Mouse (Mus musculus) layer of hippocampus, postnatal 36 days (tissue): ENCODE measurements at regions not wholly inside any gene's neighbourhood (a gene's known extent, or its start where the extent isn't known, plus 50 kb on each side); places are given as distances from the start of the nearest gene placed in this dataset.

Experiments
- DNase-seq, 2 experiments: peaks; one replicate each; pipeline ENCODE4 v3.0.0; 2022

GRCm38 (mm10) chr17:47174748-47175215 is 164.4 kb upstream of the Ubr2 start:
- DNase-seq: peak; percentile 35 to 60

- no peak for DNase-seq
Observed at GRCm38 (mm10) chr17:47171801-47172200, 161.4 kb upstream of the Ubr2 start.

GRCm38 (mm10) chr17:47170978-47171593 is 160.7 kb upstream of the Ubr2 start:
- DNase-seq: no peak

- no peak for DNase-seq
Observed at GRCm38 (mm10) chr17:47168105-47168504, 157.7 kb upstream of the Ubr2 start.

GRCm38 (mm10) chr17:47163677-47164340 is 153.5 kb upstream of the Ubr2 start:
- DNase-seq: no peak

- DNase-seq: no peak
Observed at GRCm38 (mm10) chr17:47162459-47162858, 152.1 kb upstream of the Ubr2 start.

GRCm38 (mm10) chr17:47156237-47156636 is 145.9 kb upstream of the Ubr2 start:
- no peak for DNase-seq

GRCm38 (mm10) chr17:47151557-47152278 is 141.4 kb upstream of the Ubr2 start:
- DNase-seq: no peak

- no peak for DNase-seq
Observed at GRCm38 (mm10) chr17:47151193-47151556, 140.8 kb upstream of the Ubr2 start.

GRCm38 (mm10) chr17:47150636-47151035 is 140.3 kb upstream of the Ubr2 start:
- DNase-seq: no peak

GRCm38 (mm10) chr17:47149662-47150061 is 139.3 kb upstream of the Ubr2 start:
- no peak for DNase-seq

- DNase-seq: no peak
Observed at GRCm38 (mm10) chr17:47149158-47149557, 138.8 kb upstream of the Ubr2 start.

GRCm38 (mm10) chr17:47146640-47147039 is 136.3 kb upstream of the Ubr2 start:
- DNase-seq: no peak

- DNase-seq: no peak
Observed at GRCm38 (mm10) chr17:47145590-47145989, 135.2 kb upstream of the Ubr2 start.

GRCm38 (mm10) chr17:47144996-47145395 is 134.6 kb upstream of the Ubr2 start:
- no peak for DNase-seq

GRCm38 (mm10) chr17:47144460-47144859 is 134.1 kb upstream of the Ubr2 start:
- no peak for DNase-seq

GRCm38 (mm10) chr17:47143898-47144297 is 133.5 kb upstream of the Ubr2 start:
- DNase-seq: no peak

- no peak for DNase-seq
Observed at GRCm38 (mm10) chr17:47142885-47143284, 132.5 kb upstream of the Ubr2 start.

- DNase-seq: no peak
Observed at GRCm38 (mm10) chr17:47142276-47142675, 131.9 kb upstream of the Ubr2 start.

GRCm38 (mm10) chr17:47141843-47142215 is 131.5 kb upstream of the Ubr2 start:
- DNase-seq: peak; percentile 41 to 45

- peak; percentile 73 to 75 for DNase-seq
Observed at GRCm38 (mm10) chr17:47140969-47141842, 130.8 kb upstream of the Ubr2 start.

- DNase-seq: peak in 1 of 2 experiments; percentile 45
Observed at GRCm38 (mm10) chr17:47140241-47140968, 130.0 kb upstream of the Ubr2 start.
